Mouse (Mus musculus): Measurements from ENCODE around the gene Opa3. TPM values are rescaled to one million over a fixed set of nuclear protein-coding genes. Genes with fewer than 3 reads are reported as not detected.

Gene Opa3
- polyA plus RNA-seq, 1 experiment, result 15.7 TPM

DNA sequence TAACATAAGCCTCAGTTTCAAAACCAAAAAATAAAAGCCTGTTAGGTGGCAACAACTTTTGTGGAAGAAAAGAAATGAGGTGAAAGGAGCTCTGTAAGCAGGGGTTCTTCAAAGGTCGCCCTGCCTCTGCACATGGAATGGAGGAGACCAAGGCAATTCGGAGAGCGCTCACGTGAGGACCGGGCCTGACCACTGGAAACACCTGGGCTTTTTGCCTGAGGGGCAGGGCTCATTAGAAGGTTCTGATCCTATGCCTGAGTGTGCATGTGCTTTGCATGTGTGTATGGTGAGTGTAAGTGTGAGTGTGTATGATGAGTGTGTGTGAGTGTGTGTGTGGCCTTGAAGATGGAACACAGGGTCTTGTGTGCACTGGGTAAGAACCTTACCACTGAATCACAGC is 2.8 kb downstream of the Opa3 start:
- TF ChIP-seq GATA1 (IDR thresholded peaks at IDR 0.05; ENCODE audit: low read length), result no peak

DNA sequence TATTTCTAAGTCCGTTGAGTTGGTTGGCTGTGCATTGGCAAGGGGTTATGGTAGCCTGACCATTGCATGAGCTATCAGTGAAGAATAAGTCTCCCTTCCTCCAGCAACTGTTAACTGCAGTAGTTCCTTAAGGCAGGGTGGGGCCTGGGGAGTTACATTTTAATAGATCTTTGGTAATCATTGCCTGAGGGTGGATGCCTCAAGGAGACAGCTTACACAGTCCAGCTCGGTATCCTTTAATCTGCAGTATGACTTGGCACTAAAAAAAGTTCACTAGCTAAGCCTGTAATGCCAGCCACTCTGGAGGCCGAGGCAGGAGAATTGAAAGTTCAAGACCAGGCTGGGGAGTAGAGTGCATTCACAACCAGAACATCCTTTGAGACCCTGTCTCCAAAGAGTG is 3.7 kb downstream of the Opa3 start:
- no peak for TF ChIP-seq GATA1 (IDR thresholded peaks at IDR 0.05; ENCODE audit: low read length)

DNA sequence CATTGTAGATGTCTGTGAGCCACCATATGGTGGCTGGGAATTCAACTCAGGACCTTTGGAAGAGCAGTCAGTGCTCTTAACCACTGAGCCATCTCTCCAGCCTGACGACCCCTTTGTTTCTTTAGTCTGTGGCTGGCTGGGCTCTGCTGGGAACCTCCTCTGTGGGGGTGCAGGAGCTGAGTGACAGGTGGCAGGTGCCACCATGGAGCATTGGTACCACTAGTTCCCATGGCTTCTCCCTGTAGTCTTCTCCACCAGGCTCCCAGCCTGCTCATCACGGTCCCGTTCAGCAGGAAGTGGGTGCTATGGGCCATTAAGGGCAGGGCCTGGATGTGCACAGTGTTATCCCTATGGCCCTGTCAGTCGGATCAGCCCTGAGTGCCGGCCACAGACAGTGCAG is 6.5 kb downstream of the Opa3 start:
- no peak for TF ChIP-seq GATA1 (IDR thresholded peaks at IDR 0.05; ENCODE audit: low read length)

DNA sequence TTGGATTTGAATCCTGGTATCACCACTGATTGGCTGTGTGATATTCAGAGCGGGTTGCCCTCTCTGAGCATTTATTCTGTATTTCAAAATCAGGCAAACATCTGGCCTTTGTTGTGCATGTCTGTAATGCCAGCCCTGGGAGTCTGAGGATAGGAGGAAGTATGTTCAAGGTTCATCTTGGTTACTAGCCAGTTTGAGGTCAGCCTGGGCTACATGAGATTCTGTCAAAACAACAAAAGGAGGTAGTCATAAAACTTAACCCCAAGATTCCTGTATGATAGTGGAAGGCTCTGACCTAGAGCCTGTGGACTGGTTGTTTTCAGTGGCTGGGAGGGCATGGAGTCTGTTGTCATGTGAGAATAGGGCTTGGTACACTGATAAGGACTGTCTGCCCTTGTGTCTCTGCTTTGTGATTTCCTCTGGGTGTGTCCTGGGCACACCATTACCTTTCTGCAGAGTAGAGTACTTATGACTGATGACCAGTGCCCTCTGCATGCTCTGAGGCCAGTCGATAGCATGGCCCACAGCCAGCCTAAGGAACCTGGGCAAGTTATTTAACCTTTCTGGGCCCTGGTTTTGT is 7.0 kb downstream of the Opa3 start:
- TF ChIP-seq GATA1 (IDR thresholded peaks at IDR 0.05; ENCODE audit: low read length), result no peak

DNA sequence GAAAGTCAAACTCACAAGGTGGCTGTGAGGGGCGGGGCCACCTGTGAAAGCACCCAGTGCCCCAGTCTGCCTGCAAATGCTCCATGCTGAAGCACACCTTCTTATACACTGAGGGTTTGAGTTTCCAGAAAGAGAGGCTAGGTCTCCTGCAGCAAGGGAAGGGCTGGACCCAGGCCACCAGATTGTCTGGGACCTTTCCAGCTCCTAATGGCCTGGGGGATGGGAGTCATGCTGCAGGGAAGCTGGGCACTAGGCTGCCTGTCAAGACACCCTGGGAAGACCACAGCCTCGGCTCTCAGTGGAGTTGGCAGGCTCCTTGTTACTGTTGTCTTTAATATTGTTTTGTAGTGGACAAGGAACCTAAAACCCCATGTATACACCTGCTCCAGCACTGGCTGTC is 8.3 kb downstream of the Opa3 start:
- TF ChIP-seq GATA1 (IDR thresholded peaks at IDR 0.05; ENCODE audit: low read length), result no peak

DNA sequence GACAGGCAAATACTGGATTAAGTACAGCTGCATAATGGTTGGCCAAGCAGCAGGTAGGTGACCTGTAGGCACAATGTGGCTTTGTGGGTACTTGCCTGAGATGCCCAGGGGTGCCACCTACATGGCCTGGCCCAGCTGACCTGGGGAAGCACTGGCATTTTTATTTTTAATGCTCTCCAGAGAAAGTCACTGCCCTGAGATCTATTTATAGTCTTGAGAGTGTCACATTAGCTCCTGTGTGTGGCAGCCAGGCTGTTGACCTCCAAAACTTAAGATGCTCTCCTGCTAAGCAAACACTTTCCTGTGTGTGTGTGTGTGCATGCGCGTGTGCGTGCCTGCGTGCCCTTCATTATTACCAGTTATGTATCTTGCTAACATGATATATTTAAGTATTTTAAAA is 10.2 kb downstream of the Opa3 start:
- TF ChIP-seq GATA1 (IDR thresholded peaks at IDR 0.05; ENCODE audit: low read length), result no peak

DNA sequence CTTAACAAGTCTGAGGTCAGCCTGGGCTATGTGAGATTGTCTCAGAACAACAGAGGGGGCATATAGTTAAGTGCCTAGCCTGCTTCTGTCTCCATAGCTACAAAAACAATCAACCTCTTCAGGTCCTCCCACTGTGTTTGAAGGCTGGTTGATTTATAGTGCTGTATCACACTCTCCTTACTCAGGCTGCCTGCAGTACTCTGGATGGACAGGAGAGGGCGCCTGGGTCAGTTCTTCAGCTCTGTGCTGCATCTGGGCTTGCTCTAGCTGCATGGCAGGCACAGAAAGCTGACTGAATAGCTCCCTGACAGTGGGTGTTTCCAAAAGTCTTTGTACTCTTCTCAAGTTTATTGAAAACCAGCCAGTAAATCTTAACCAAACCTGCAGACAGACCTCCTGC is 11.3 kb downstream of the Opa3 start:
- no peak for TF ChIP-seq GATA1 (IDR thresholded peaks at IDR 0.05; ENCODE audit: low read length)

DNA sequence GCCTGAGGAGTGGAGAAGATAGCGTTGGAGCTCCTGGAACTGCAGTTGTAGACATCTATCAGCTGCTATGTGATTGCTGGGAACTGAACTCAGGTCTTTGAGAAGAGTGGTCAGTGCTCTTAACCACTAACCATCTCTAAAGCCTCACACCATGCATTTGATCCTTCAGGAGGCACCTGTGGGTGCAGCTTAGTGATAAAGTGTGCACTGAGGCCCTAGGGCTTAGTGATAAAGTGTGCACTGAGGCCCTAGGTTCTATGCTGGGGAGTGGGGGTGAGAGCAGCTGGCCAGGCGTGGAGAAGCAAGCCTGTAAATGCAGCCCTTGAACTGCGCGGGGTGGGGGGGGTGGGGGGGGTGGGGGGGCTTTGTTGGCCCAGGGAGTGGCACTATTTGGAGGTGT is 11.9 kb downstream of the Opa3 start:
- TF ChIP-seq GATA1 (IDR thresholded peaks at IDR 0.05; ENCODE audit: low read length), result no peak

DNA sequence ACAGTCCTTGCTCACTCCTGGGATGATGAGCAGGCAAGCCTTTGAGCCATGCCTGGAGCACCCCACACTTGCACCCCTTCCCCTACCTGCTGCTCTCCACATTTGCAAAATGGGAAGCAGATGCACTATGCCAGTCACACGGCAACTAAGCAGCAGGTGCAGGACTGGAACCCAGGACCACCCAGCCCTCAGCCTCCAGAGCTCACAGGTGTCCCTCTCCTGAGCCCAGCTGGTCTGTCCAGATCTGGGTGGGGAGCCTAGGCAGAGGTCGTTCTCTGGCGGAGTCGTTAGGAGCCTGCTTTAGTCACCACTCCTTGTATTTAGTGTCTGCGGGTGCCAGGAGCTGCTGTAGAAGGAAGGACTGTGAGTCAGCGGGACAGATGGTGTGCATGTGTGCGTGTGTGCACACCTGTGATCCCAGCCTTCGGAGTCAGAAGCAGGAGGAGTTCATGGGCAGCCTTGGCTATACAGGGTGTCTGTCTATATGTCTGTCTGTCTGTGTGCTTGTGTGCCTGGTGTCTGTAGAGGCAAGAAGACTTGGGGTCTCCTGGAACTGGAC is 12.8 kb downstream of the Opa3 start:
- no peak for TF ChIP-seq GATA1 (IDR thresholded peaks at IDR 0.05; ENCODE audit: low read length)

DNA sequence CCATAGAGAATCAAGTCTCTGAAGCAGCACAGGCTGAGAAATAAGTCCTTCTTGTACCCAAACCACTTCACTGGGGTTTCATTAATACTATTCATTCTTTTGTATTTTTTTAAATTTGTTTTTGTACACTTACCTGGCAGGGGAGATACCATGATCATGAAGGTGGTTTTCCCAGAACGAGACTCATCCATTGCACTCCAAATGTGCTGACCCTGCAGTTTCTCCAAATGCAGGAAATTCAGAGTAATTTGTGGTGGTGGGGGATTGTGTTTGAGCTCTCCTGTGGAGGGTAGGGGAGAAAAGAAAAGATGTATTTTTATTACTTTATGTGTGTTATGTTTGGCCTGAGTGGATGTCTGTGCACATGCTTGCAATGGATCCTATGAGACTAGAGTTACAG is 13.9 kb downstream of the Opa3 start:
- no peak for TF ChIP-seq GATA1 (IDR thresholded peaks at IDR 0.05; ENCODE audit: low read length)

DNA sequence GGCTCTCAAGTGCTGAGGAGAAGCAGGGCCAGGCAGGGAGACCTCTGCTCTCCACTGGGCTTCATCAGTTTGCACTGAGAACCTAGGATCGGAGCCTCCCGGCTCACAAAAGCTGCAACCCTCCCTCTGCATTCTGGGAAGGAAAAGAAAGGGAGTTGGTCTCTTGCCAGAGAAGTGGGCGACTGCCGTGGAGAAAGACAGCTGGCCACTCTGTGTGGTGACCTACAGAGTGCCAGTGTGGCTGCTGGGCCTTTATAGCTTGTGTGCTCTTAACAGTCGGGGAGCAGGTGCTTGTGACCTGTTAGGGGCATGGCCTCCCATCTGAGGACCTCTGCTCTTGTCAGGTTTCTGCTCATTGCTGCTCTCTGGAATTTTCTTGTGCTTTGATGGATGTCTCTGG is 15.7 kb downstream of the Opa3 start:
- TF ChIP-seq GATA1 (IDR thresholded peaks at IDR 0.05; ENCODE audit: low read length), result no peak

DNA sequence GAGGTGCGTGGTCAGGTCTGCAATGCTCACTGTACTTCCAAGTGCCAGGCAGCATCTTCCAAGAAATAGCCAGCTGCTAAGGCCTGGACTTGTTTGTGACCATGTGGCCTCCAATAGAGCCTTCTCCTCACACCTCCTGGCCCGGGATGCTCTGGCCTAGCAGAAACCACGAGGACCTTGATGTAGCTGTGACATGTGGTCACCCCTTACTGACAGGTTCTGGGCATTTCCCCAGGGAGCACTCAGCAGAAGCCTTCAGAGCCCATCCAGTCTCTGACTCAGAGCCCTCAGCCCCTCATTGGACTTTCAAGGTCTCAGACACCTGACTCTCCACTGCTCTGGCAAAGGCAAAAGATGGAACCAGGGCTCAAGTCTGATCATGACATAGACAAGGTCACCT is 16.9 kb downstream of the Opa3 start:
- no peak for TF ChIP-seq GATA1 (IDR thresholded peaks at IDR 0.05; ENCODE audit: low read length)

DNA sequence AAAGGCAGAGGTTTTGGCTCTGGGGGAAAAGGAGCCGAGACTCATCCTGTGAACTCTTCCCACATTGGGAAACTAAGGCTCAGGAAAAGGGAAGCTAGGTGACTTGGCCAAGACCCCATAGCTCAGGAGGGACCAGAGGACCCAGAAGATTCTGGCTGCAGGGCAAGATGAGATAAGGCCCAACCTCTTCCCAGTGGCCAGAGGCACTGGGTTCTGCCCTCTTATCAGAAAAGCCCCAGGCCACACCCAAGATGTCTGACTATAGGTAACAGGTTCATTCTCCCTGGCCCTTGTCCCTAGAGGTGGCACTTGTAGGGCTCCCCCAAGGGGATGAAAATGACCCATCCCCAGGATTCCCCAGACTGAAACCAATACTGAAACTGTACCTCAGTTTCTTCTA is 18.7 kb downstream of the Opa3 start:
- TF ChIP-seq GATA1 (IDR thresholded peaks at IDR 0.05; ENCODE audit: low read length), result peak; percentile 40

DNA sequence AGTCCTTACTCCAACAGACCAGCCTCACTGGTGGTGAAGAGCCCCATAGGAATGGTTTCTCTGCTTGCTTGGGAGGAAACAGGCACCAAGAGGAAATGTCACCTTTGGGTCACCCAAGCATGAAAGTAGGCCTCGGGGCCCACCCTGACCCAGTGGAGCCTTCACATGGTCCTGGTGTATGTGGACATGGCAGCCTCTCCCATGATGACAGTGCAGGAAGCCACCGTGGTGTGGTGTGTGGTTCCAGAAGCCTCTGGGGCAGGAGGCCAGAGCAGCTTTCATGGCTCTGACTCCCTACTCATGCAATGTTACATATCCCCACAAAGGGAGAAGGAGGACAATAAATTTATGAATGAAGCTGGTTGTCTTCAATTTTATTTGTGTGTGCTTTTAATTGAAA is 19.4 kb downstream of the Opa3 start:
- no peak for TF ChIP-seq GATA1 (IDR thresholded peaks at IDR 0.05; ENCODE audit: low read length)

DNA sequence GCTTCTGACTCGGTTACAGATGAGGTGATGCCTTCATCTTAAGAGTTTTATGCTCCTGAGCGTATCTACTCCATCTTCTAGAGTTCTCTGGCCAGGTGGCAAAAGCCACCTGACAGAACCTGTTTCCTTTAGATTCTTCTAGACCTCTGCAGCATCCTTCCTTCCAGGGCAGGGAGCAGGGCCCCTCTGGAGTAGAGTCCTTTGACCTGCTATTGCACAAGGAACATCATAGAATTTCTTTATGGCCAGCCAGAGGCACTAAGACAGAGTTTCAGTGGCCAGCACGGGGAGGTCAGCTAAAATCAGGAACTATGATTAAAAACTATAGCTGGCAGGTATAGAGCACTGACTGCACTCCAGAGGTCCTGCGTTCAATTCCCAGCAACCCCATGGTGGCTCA is 23.9 kb downstream of the Opa3 start:
- no peak for TF ChIP-seq GATA1 (IDR thresholded peaks at IDR 0.05; ENCODE audit: low read length)

DNA sequence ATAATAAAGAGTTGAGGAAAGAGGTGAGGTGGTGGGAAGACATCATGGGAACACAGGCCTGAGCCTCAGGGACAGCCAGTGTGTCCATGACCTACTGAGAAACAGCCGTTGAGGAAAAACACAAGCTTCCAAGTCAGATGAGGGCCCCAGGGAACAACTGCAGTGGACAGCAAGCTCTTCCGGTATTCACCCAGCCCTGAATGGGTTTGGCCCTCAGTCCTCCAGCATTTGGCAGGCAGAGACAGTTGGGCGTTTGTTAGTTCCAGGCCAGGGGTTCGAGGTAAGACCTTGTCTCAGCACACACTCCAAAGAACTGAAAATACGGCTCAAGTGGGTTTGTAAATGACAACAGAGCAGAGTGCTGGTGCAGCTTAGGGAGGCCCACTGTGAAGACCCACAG is 25.3 kb downstream of the Opa3 start:
- TF ChIP-seq GATA1 (IDR thresholded peaks at IDR 0.05; ENCODE audit: low read length), result no peak

DNA sequence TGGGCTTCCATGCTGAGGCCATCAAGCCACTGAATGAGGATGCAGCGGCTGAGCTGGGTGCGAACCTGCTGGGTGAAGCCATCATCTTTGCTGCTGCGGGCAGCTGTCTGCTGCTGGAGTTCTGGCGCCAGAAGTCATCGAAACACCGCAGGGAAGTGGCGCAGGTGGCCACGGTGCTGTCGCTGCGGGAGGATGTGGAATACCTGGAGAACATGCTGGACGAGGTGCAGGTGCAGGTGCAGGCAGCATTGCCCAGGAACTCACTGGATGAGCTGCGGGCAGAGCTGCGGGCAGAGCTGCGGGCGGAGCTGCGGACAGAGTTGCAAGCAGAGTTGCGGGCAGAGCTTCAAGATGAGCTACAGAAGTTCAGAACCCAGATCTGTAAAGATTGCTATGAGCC is 27.3 kb downstream of the Opa3 start:
- no peak for TF ChIP-seq GATA1 (IDR thresholded peaks at IDR 0.05; ENCODE audit: low read length)

DNA sequence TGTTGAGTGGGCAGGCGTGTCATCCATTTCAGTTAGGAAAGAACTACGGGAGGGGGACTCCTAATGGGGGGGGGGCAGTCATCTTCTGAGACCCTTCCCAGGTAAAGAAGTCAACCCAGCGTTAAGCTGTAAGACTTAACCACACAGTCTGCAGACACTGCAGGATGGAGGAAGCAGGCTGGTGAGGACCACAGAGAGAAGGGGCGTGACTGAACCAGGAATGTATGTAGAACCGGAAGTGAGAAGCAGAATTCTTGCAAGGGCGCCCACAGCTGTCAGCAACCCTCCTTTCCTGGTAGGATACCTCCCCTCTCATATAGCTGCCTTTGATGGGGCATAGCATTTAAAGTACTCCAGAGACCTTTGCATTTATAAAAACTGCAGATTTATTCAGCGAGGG is 28.4 kb downstream of the Opa3 start:
- no peak for TF ChIP-seq GATA1 (IDR thresholded peaks at IDR 0.05; ENCODE audit: low read length)
